Comparison of ENCODE assay signal across 1 mouse cellular context in the genomic region with DNA sequence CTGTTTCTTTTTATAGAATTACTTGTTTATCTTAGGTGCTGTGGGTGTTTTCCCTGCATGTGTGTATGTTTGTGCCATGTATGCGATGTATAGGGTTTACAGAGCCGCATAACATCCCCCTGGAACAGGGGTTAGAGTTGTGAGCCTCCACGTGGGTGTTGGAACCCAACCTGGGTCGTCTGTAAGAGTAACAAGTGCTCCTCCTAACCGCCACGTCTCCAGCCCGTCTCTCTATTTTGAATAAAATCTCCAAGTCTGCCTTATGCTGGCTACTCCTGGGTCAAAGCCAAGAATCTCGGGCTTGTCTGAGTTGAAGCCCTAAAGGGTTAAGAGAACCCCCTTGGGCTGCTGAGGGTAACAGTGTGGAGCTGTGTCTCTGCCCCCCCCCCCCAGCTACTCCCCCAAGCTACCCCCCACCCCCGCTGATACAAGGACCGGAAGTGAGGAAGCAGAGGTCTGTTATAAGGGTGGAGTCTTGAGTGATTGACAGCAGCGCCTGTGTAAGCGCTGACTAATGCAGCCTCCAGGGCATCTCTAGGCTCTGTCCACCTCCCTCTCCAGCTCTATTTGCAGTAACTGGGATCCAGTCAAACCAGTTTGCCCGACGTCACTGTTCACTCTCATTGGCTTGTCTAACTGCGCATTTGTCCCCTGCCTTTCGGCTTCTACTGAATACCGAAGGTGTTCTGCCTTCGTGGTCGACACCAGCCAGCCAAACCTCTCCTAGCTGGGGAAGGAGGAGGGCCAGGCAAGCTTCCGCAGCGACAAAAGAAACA.
TF ChIP-seq lines count a peak whose summit lies in the region.

No protein-coding gene starts in this region.

TF ChIP-seq in MEL, 35 proteins besides CTCF, POLR2A, EP300 and RAD21:
- TF ChIP-seq MXI1 (IDR thresholded peaks at IDR 0.05; ENCODE audit: low read depth, low read length) (peak; percentile 73; the same call in 1 of the 2 replicates), USF1 (IDR thresholded peaks at IDR 0.05; ENCODE audit: low read depth, low read length) (no peak), MAX (IDR thresholded peaks at IDR 0.05; ENCODE audit: low read length) (peak; percentile 78), USF2 (IDR thresholded peaks at IDR 0.05; ENCODE audit: borderline replicate concordance in 1 of 2, insufficient read depth in 1 of 2, low read depth in 1 of 2, low read length in 2 of 2) (no peak), MYC (IDR thresholded peaks at IDR 0.05; ENCODE audit: low read depth, low read length) (peak; percentile 84)
